ENCODE assay signal across 20 mouse cellular contexts in the genomic region with DNA sequence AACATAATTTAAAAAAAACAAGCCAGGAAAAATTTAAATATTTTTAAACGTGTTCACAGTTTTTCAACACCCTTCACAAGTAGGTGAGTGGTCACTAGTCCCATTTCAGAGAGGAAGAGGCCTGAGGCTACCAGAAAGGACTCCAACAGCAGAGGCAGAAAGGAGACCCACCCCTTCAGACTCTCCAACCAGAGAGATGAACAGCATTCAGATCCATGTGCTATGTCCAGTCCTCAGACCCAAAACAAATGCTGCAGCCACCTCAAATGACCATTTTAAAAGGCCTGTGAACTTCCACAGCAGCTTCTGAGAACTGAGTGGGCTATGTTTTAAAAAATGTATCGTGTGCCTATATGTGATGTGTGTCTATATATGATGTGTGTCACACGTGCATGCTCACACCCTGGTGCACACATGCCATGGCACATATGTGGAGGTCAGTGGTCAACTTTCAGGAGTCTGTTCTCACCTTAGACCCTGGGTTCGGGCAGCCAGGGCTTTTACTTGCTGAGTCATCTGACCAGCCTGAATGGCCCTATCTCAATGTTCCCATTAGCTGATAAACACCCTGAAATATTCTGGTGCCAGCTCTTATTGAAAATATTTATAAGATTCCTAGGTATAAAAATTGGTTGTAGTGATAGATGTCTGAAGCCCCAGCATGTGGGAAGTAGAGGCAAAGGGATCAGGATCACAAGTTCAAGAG. TPM values are rescaled to one million over a fixed set of nuclear protein-coding genes. Genes with fewer than 3 reads are reported as not detected.
DNase-seq lines count a peak whose midpoint lies in the region; ATAC-seq and TF ChIP-seq lines count a peak whose summit lies in the region.
"Had no signal": no experiment of that assay in that cellular context is flagged by ENCODE, and none has a peak within 500 bp of the region (broad histone marks: within the 10 kb centered on the region; RNA-seq: fewer than 3 reads in every experiment).

No protein-coding gene starts in this region.

- H3K4me2 ChIP-seq in kidney, embryonic 16.5 days (replicated peaks; ENCODE audit: low read depth, low read length) = no peak overlapping the region
- no peak overlapping the region for H3K4me2 ChIP-seq in kidney, embryonic 14.5 days (replicated peaks; ENCODE audit: low read depth, low read length)
- H3K4me2 ChIP-seq: hindbrain, embryonic 12.5 days; limb, embryonic 13.5 days; neural tube, embryonic 12.5 days had no signal

- TF ChIP-seq POLR2A in liver, adult 2 months (IDR thresholded peaks at IDR 0.05; ENCODE audit: extremely low read depth, insufficient read depth, low read length) = no peak

- H3K9ac ChIP-seq in kidney, embryonic 16.5 days (replicated peaks; ENCODE audit: low read length) = 0 out of 2 replicates have a peak overlapping the region, but pooled peaks have one; percentile 22
- no peak overlapping the region for H3K9ac ChIP-seq in kidney, embryonic 14.5 days (ENCODE audit: low read depth, low read length)
- peak overlapping the region; percentile 67 for H3K9ac ChIP-seq in liver, adult 2 months (ENCODE audit: low read depth, low read length)
- H3K9ac ChIP-seq: hindbrain, embryonic 12.5 days; limb, embryonic 13.5 days; neural tube, embryonic 12.5 days had no signal

- no peaks in the 10 kb centered on the region for H3K9me3 ChIP-seq in kidney, embryonic 16.5 days (ENCODE audit: low read length)
- H3K9me3 ChIP-seq in kidney, embryonic 14.5 days (ENCODE audit: control insufficient read depth, low read length) = no peaks in the 10 kb centered on the region
- H3K9me3 ChIP-seq: G1E; hindbrain, embryonic 12.5 days; limb, embryonic 13.5 days; neural tube, embryonic 12.5 days had no signal

- H3K27ac ChIP-seq in kidney, embryonic 16.5 days (ENCODE audit: low read length) = no peak overlapping the region
- H3K27ac ChIP-seq in kidney, embryonic 14.5 days (ENCODE audit: low read depth, low read length) = no peak overlapping the region
- peak overlapping the region; percentile 93 for H3K27ac ChIP-seq in liver, adult 2 months (replicated peaks; ENCODE audit: insufficient read depth, low read depth, low read length)
- peak overlapping the region; percentile 61; the same call in 1 of the 2 replicates for H3K27ac ChIP-seq in macrophage
- H3K27ac ChIP-seq: hindbrain, embryonic 12.5 days; limb, embryonic 13.5 days; neural tube, embryonic 12.5 days had no signal

- peak; percentile 53 for DNase-seq in c-Kit-negative CD71-positive TER-119-positive erythroid progenitor cells, embryonic 14.5 days (ENCODE audit: low read depth, low spot score)
- no peak for DNase-seq in liver, adult 2 months (ENCODE audit: extremely low read depth, low read depth, low spot score)
- no peak for DNase-seq in gastrocnemius, postnatal 14 days
- DNase-seq in B cell, adult 2 months = no peak
- DNase-seq: cerebellum, adult 11 months; cerebellum, postnatal 25 days; gastrocnemius, adult 2 months; heart, adult 18-20 months; heart, postnatal 10 days; kidney, postnatal 14 days; right cerebral cortex, postnatal 14 days had no signal

- no peak for TF ChIP-seq CTCF in liver, adult 2 months (IDR thresholded peaks at IDR 0.05; ENCODE audit: low read depth, low read length)

- WGBS in kidney, embryonic 16.5 days = 88% methylated on average over 4 of the region's 4 CpGs
- WGBS in kidney, embryonic 14.5 days = 87% methylated on average over 4 of the region's 4 CpGs
- WGBS in liver, adult 2 months = 44% methylated on average over 4 of the region's 4 CpGs
- WGBS in macrophage (ENCODE audit: missing documents) = 85% methylated on average over 4 of the region's 4 CpGs

- H3K27me3 ChIP-seq in kidney, embryonic 16.5 days (ENCODE audit: insufficient read depth, low read length) = no peaks in the 10 kb centered on the region
- H3K27me3 ChIP-seq in kidney, embryonic 14.5 days (ENCODE audit: control insufficient read depth, insufficient read depth, low read length) = no peaks in the 10 kb centered on the region
- no peaks in the 10 kb centered on the region for H3K27me3 ChIP-seq in liver, adult 2 months (ENCODE audit: control insufficient read depth, insufficient read depth, low read length)
- H3K27me3 ChIP-seq: limb, embryonic 13.5 days; neural tube, embryonic 12.5 days had no signal

- H3K36me3 ChIP-seq in kidney, embryonic 16.5 days (ENCODE audit: insufficient read depth, low read length) = no peaks in the 10 kb centered on the region
- H3K36me3 ChIP-seq in kidney, embryonic 14.5 days (ENCODE audit: control insufficient read depth, insufficient read depth, low read length) = no peaks in the 10 kb centered on the region
- H3K36me3 ChIP-seq in liver, adult 2 months (ENCODE audit: control insufficient read depth, insufficient read depth, low read length) = peaks cover 11% of the 10 kb centered on the region; the same call in 1 of the 2 replicates
- H3K36me3 ChIP-seq in macrophage (ENCODE audit: inconsistent target) = no peaks in the 10 kb centered on the region
- H3K36me3 ChIP-seq: hindbrain, embryonic 12.5 days; limb, embryonic 13.5 days; neural tube, embryonic 12.5 days had no signal

- intact Hi-C loops in gastrocnemius, postnatal 14 days (cut with DNase I; ENCODE audit: low total_unique reads) = no loop called here

- H3K4me1 ChIP-seq in kidney, embryonic 16.5 days (ENCODE audit: insufficient read depth, low read length) = peaks cover 27% of the 10 kb centered on the region
- H3K4me1 ChIP-seq in kidney, embryonic 14.5 days (ENCODE audit: control insufficient read depth, insufficient read depth, low read length) = peaks cover 15% of the 10 kb centered on the region
- peaks cover 30% of the 10 kb centered on the region for H3K4me1 ChIP-seq in liver, adult 2 months (ENCODE audit: control insufficient read depth, insufficient read depth, low read length)

- peaks cover 34% of the 10 kb centered on the region; the same call in 1 of the 2 replicates for H3K79me2 ChIP-seq in liver, adult 2 months (ENCODE audit: control insufficient read depth, insufficient read depth, low read length)
- H3K79me2 ChIP-seq in macrophage (ENCODE audit: inconsistent target) = peaks cover 76% of the 10 kb centered on the region

- H3K4me3 ChIP-seq in kidney, embryonic 16.5 days (ENCODE audit: low read length) = no peak overlapping the region
- H3K4me3 ChIP-seq in kidney, embryonic 14.5 days (ENCODE audit: low read length) = no peak overlapping the region
- peak overlapping the region; percentile 47 for H3K4me3 ChIP-seq in liver, adult 2 months (ENCODE audit: insufficient read depth, low read depth, low read length)
- no peak overlapping the region for H3K4me3 ChIP-seq in macrophage (ENCODE audit: inconsistent target)
- H3K4me3 ChIP-seq: gastrocnemius, adult 2 months; hindbrain, embryonic 12.5 days; limb, embryonic 13.5 days; neural tube, embryonic 12.5 days had no signal

- ATAC-seq in kidney, embryonic 16.5 days (ENCODE audit: low FRiP score, low TSS enrichment) = no peak
- no peak for ATAC-seq in kidney, embryonic 14.5 days (ENCODE audit: low FRiP score, low TSS enrichment)
- ATAC-seq: inflammation-experienced regulatory T-cells, adult 6 months; lung, postnatal 0 days had no signal

RNA-seq across cellular contexts. Expression of a gene that starts 4.1 kb away (rescaled TPM):
- polyA plus RNA-seq in kidney, embryonic 16.5 days (2015; fragmentation: Nextera tagmentation; extraction: Ambion mirVana) = 10.9 and 14.7 TPM in 2 replicates
- 8.1 and 9.9 TPM in 2 replicates for polyA plus RNA-seq in kidney, embryonic 14.5 days (2014; fragmentation: Nextera tagmentation; extraction: Ambion mirVana)
- 63.0 and 71.9 TPM in 2 replicates for total RNA-seq in liver, adult 2 months (2014; rRNA removed)
- 106 and 139 TPM in 2 replicates for polyA plus RNA-seq in liver, adult 2 months (2012; rRNA removed)
- 100 to 1,000 TPM in 12 of 26 experiments, 10 to 100 TPM in 14; 32.6 to 201 (median 97.9) TPM for total RNA-seq in macrophage (2018; cell fraction: chromatin; rRNA removed)
- 100 to 1,000 TPM in 2 of 26 experiments, 10 to 100 TPM in 24; 38.0 to 112 (median 61.4) TPM for total RNA-seq in macrophage (2018; cell fraction: cytosol; rRNA removed)
- total RNA-seq in macrophage (2018; cell fraction: nucleus; rRNA removed) = 100 to 1,000 TPM in 10 of 26 experiments, 10 to 100 TPM in 16; 47.8 to 152 (median 90.5) TPM
- polyA plus RNA-seq in macrophage (2018) = 25.3 to 51.3 TPM (median 35.5 TPM) in 3 replicates
- 10 to 100 TPM in 1 of 2 experiments, 1 to 10 TPM in 1; 7.9 to 13.2 TPM for total RNA-seq in gastrocnemius, postnatal 14 days (2021)

RNA-seq across cellular contexts. Expression of a gene that starts 27.7 kb away (rescaled TPM):
- 2.7 and 5.2 TPM in 2 replicates for polyA plus RNA-seq in kidney, embryonic 16.5 days (2015; fragmentation: Nextera tagmentation; extraction: Ambion mirVana)
- polyA plus RNA-seq in kidney, embryonic 14.5 days (2014; fragmentation: Nextera tagmentation; extraction: Ambion mirVana) = 3.4 and 5.4 TPM in 2 replicates
- total RNA-seq in liver, adult 2 months (2014; rRNA removed) = 1.0 and 1.1 TPM in 2 replicates
- polyA plus RNA-seq in liver, adult 2 months (2012; rRNA removed) = 0.51 and 0.98 TPM in 2 replicates
- total RNA-seq in macrophage (2018; cell fraction: chromatin; rRNA removed) = 10 to 100 TPM in 21 of 26 experiments, 1 to 10 TPM in 5; 7.4 to 30.6 (median 13.5) TPM
- total RNA-seq in macrophage (2018; cell fraction: cytosol; rRNA removed) = 1 to 10 TPM; 1.1 to 7.4 (median 3.9) TPM
- total RNA-seq in macrophage (2018; cell fraction: nucleus; rRNA removed) = 10 to 100 TPM in 3 of 26 experiments, 1 to 10 TPM in 23; 3.2 to 11.4 (median 5.9) TPM
- polyA plus RNA-seq in macrophage (2018) = 2.6 to 20.2 TPM (median 3.1 TPM) in 3 replicates
- 1 to 10 TPM in 1 of 2 experiments, under 1 TPM in 1; 0.89 to 1.5 TPM for total RNA-seq in gastrocnemius, postnatal 14 days (2021)

RNA-seq across cellular contexts. Expression of a gene that starts 30.0 kb away (rescaled TPM):
- polyA plus RNA-seq in kidney, embryonic 16.5 days (2015; fragmentation: Nextera tagmentation; extraction: Ambion mirVana) = 1.0 and 1.6 TPM in 2 replicates
- 1.7 and 2.5 TPM in 2 replicates for polyA plus RNA-seq in kidney, embryonic 14.5 days (2014; fragmentation: Nextera tagmentation; extraction: Ambion mirVana)
- 0.34 and 0.74 TPM in 2 replicates for total RNA-seq in liver, adult 2 months (2014; rRNA removed)
- 0.25 TPM in 1 of 2 replicates, not detected in the other for polyA plus RNA-seq in liver, adult 2 months (2012; rRNA removed)
- not detected for total RNA-seq in macrophage (2018; cell fraction: chromatin; rRNA removed)
- under 1 TPM in 5 of 26 experiments, not detected in 21; 0.14 to 0.30 (median 0.19) TPM for total RNA-seq in macrophage (2018; cell fraction: cytosol; rRNA removed)
- 1 to 10 TPM in 1 of 26 experiments, under 1 TPM in 1, not detected in 24; 0.89 to 1.4 TPM for total RNA-seq in macrophage (2018; cell fraction: nucleus; rRNA removed)
- polyA plus RNA-seq in macrophage (2018) = 0.19 TPM in 1 of 3 replicates, not detected in the others
- total RNA-seq in gastrocnemius, postnatal 14 days (2021) = not detected
- total RNA-seq: gastrocnemius, adult 2 months had no signal

RNA-seq across cellular contexts. Expression of a gene that starts 30.7 kb away (rescaled TPM):
- 41.3 and 49.3 TPM in 2 replicates for polyA plus RNA-seq in kidney, embryonic 16.5 days (2015; fragmentation: Nextera tagmentation; extraction: Ambion mirVana)
- 61.5 and 63.5 TPM in 2 replicates for polyA plus RNA-seq in kidney, embryonic 14.5 days (2014; fragmentation: Nextera tagmentation; extraction: Ambion mirVana)
- total RNA-seq in liver, adult 2 months (2014; rRNA removed) = 18.6 and 22.8 TPM in 2 replicates
- 5.6 and 6.8 TPM in 2 replicates for polyA plus RNA-seq in liver, adult 2 months (2012; rRNA removed)
- 100 to 1,000 TPM in 6 of 26 experiments, 10 to 100 TPM in 20; 22.9 to 464 (median 62.6) TPM for total RNA-seq in macrophage (2018; cell fraction: chromatin; rRNA removed)
- total RNA-seq in macrophage (2018; cell fraction: cytosol; rRNA removed) = 10 to 100 TPM; 17.1 to 37.9 (median 22.8) TPM
- 100 to 1,000 TPM in 1 of 26 experiments, 10 to 100 TPM in 23, 1 to 10 TPM in 2; 8.6 to 104 (median 23.2) TPM for total RNA-seq in macrophage (2018; cell fraction: nucleus; rRNA removed)
- 23.0 to 55.1 TPM (median 40.1 TPM) in 3 replicates for polyA plus RNA-seq in macrophage (2018)
- 10 to 100 TPM; 18.2 to 18.6 TPM for total RNA-seq in gastrocnemius, postnatal 14 days (2021)

RNA-seq across cellular contexts. Expression of a gene that starts 43.0 kb away (rescaled TPM):
- 1,037 and 1,064 TPM in 2 replicates for polyA plus RNA-seq in kidney, embryonic 16.5 days (2015; fragmentation: Nextera tagmentation; extraction: Ambion mirVana)
- polyA plus RNA-seq in kidney, embryonic 14.5 days (2014; fragmentation: Nextera tagmentation; extraction: Ambion mirVana) = 1,222 and 1,346 TPM in 2 replicates
- total RNA-seq in liver, adult 2 months (2014; rRNA removed) = 271 and 286 TPM in 2 replicates
- 165 and 177 TPM in 2 replicates for polyA plus RNA-seq in liver, adult 2 months (2012; rRNA removed)
- 100 to 1,000 TPM in 23 of 26 experiments, 10 to 100 TPM in 3; 59.7 to 286 (median 131) TPM for total RNA-seq in macrophage (2018; cell fraction: chromatin; rRNA removed)
- 100 to 1,000 TPM; 106 to 182 (median 147) TPM for total RNA-seq in macrophage (2018; cell fraction: cytosol; rRNA removed)
- 100 to 1,000 TPM in 15 of 26 experiments, 10 to 100 TPM in 11; 68.2 to 273 (median 106) TPM for total RNA-seq in macrophage (2018; cell fraction: nucleus; rRNA removed)
- polyA plus RNA-seq in macrophage (2018) = 127 to 335 TPM (median 146 TPM) in 3 replicates
- total RNA-seq in gastrocnemius, postnatal 14 days (2021) = 100 to 1,000 TPM; 452 to 474 TPM

Comparison
In these comparisons a context has a peak if more than half of its experiments do, and no peak if none do; other contexts are left out.
1. H3K27ac ChIP-seq: peak in liver, adult 2 months (single experiment) and macrophage (single experiment); none in kidney, embryonic 16.5 days (single experiment) and kidney, embryonic 14.5 days (single experiment).